In genomic region chr14:46562016-46562415, GRCm38 (mm10) we compare ENCODE assay signal across 24 mouse cellular contexts.
DNase-seq lines count a peak whose midpoint lies in the region; ATAC-seq and TF ChIP-seq lines count a peak whose summit lies in the region.
"Had no signal": no experiment of that assay in that cellular context is flagged by ENCODE, and none has a peak within 500 bp of the region (broad histone marks: within the 10 kb centered on the region; RNA-seq: fewer than 3 reads in every experiment).

No protein-coding gene starts in this region.

- H3K27ac ChIP-seq in intestine, embryonic 15.5 days, result no peak overlapping the region
- no peak overlapping the region for H3K27ac ChIP-seq in intestine, postnatal 0 days (ENCODE audit: low read depth, low read length)
- H3K27ac ChIP-seq in testis, adult 2 months (ENCODE audit: control insufficient read depth, insufficient read depth, low read depth, low read length), result no peak overlapping the region
- H3K27ac ChIP-seq: heart, embryonic 15.5 days; hindbrain, embryonic 14.5 days; kidney, postnatal 0 days; limb, embryonic 10.5 days; limb, embryonic 15.5 days; liver, embryonic 13.5 days; macrophage; midbrain, embryonic 13.5 days had no signal

- H3K9ac ChIP-seq in intestine, embryonic 15.5 days, result no peak overlapping the region
- H3K9ac ChIP-seq in intestine, postnatal 0 days (ENCODE audit: low read depth, low read length), result no peak overlapping the region
- H3K9ac ChIP-seq: heart, embryonic 15.5 days; hindbrain, embryonic 14.5 days; limb, embryonic 15.5 days; liver, embryonic 13.5 days; midbrain, embryonic 13.5 days had no signal

- peaks cover 9% of the 10 kb centered on the region for H3K4me1 ChIP-seq in intestine, embryonic 15.5 days (replicated peaks)
- H3K4me1 ChIP-seq in intestine, postnatal 0 days (replicated peaks; ENCODE audit: control insufficient read depth, insufficient read depth, low read length), result 0 out of 2 replicates have a peak, but pooled peaks cover 3% of the 10 kb centered on the region
- H3K4me1 ChIP-seq in testis, adult 2 months (ENCODE audit: control insufficient read depth, insufficient read depth, low read length), result no peaks in the 10 kb centered on the region
- H3K4me1 ChIP-seq: midbrain, embryonic 13.5 days had no signal

- no peak for TF ChIP-seq CTCF in intestine, postnatal 0 days (IDR thresholded peaks at IDR 0.05; ENCODE audit: low read depth)
- no peak for TF ChIP-seq CTCF in testis, adult 2 months (IDR thresholded peaks at IDR 0.05; ENCODE audit: control insufficient read depth, insufficient read depth, insufficient replicate concordance, low read depth, low read length)

- no peak overlapping the region for H3K4me3 ChIP-seq in intestine, embryonic 15.5 days (replicated peaks)
- no peak overlapping the region for H3K4me3 ChIP-seq in intestine, postnatal 0 days (ENCODE audit: low read depth, low read length)
- peak overlapping the region; percentile 75; the same call in 1 of the 2 replicates for H3K4me3 ChIP-seq in testis, adult 2 months (ENCODE audit: control insufficient read depth, low read depth, low read length)
- H3K4me3 ChIP-seq: heart, embryonic 15.5 days; limb, embryonic 10.5 days; limb, embryonic 15.5 days; liver, embryonic 13.5 days; midbrain, embryonic 13.5 days had no signal

- no peaks in the 10 kb centered on the region for H3K9me3 ChIP-seq in intestine, embryonic 15.5 days
- H3K9me3 ChIP-seq in intestine, postnatal 0 days (ENCODE audit: control insufficient read depth), result no peaks in the 10 kb centered on the region
- H3K9me3 ChIP-seq: heart, embryonic 15.5 days; limb, embryonic 10.5 days; limb, embryonic 15.5 days; liver, embryonic 13.5 days; midbrain, embryonic 13.5 days had no signal

- no peak for DNase-seq in testis, postnatal 14 days (ENCODE audit: low spot score)
- peak; percentile 16 for DNase-seq in lung, postnatal 14 days
- no peak for DNase-seq in kidney, postnatal 36 days
- no peak for DNase-seq in urinary bladder, adult 2 months (ENCODE audit: low spot score)
- DNase-seq: adrenal gland, postnatal 25 days; cerebellum, adult 11-12 months; cerebellum, adult 9-11 months; gastrocnemius, postnatal 14 days; heart, postnatal 36 days; kidney, adult 2 months; layer of hippocampus, adult 9-11 months; liver, embryonic 13.5 days; thymus, postnatal 14 days had no signal

- TF ChIP-seq POLR2A in testis, adult 2 months (IDR thresholded peaks at IDR 0.05; ENCODE audit: control insufficient read depth, low read depth, low read length), result no peak

- ATAC-seq in intestine, embryonic 15.5 days, result peak; percentile 37
- no peak for ATAC-seq in intestine, postnatal 0 days
- ATAC-seq: forebrain, embryonic 14.5 days; midbrain, embryonic 13.5 days had no signal

- H3K4me2 ChIP-seq in intestine, embryonic 15.5 days (replicated peaks), result no peak overlapping the region
- H3K4me2 ChIP-seq in intestine, postnatal 0 days (replicated peaks; ENCODE audit: low read depth), result no peak overlapping the region
- H3K4me2 ChIP-seq: heart, embryonic 15.5 days; hindbrain, embryonic 14.5 days; limb, embryonic 15.5 days; liver, embryonic 13.5 days; midbrain, embryonic 13.5 days had no signal

- WGBS in intestine, embryonic 15.5 days, result 59% methylated on average over 5 of the region's 5 CpGs
- WGBS in intestine, postnatal 0 days, result 38% methylated on average over 5 of the region's 5 CpGs

- no peaks in the 10 kb centered on the region for H3K36me3 ChIP-seq in intestine, embryonic 15.5 days
- H3K36me3 ChIP-seq in intestine, postnatal 0 days (ENCODE audit: control insufficient read depth, insufficient read depth), result no peaks in the 10 kb centered on the region
- H3K36me3 ChIP-seq in testis, adult 2 months (ENCODE audit: control insufficient read depth, insufficient read depth, low read length), result no peaks in the 10 kb centered on the region
- H3K36me3 ChIP-seq: heart, embryonic 15.5 days; limb, embryonic 10.5 days; limb, embryonic 15.5 days; liver, embryonic 13.5 days; midbrain, embryonic 13.5 days had no signal

- H3K27me3 ChIP-seq in intestine, embryonic 15.5 days (replicated peaks), result no peaks in the 10 kb centered on the region
- peaks cover 10% of the 10 kb centered on the region; the same call in 1 of the 2 replicates for H3K27me3 ChIP-seq in intestine, postnatal 0 days (replicated peaks; ENCODE audit: control insufficient read depth, insufficient read depth, low read length)
- no peaks in the 10 kb centered on the region for H3K27me3 ChIP-seq in testis, adult 2 months (ENCODE audit: control insufficient read depth, insufficient read depth, low read length)
- H3K27me3 ChIP-seq: heart, embryonic 15.5 days; liver, embryonic 13.5 days; midbrain, embryonic 13.5 days had no signal
